Mouse (Mus musculus) intestine, embryonic 15.5 days (tissue): ENCODE measurements around the gene Snhg11. TPM values are rescaled to one million over a fixed set of nuclear protein-coding genes. Genes with fewer than 3 reads are reported as not detected.
A peak's percentile ranks its signal among the peaks of the same experiment; 100 is the strongest.

ENCODE experiments used
- ATAC-seq: fragments of 200-750 bp; cut with Nextera tagmentation; 2 replicates; pipeline ENCODE4 v1.8.0; 2017; ENCODE audit warnings: moderate TSS enrichment, moderate library complexity
- H3K27ac ChIP-seq: fragments of 300-500 bp; sonication (generic); 2 replicates; pipeline ENCODE4 v1.5.1; 2015; ENCODE audit warnings: mild to moderate bottlenecking, inconsistent platforms
- H3K27me3 ChIP-seq: fragments of 300-500 bp; sonication (generic); replicated peaks from 2 replicates; pipeline ENCODE4 v1.6.1; 2015; ENCODE audit warnings: inconsistent platforms
- H3K36me3 ChIP-seq: fragments of 300-500 bp; sonication (generic); 2 replicates; pipeline ENCODE4 v1.6.1; 2015; ENCODE audit warnings: inconsistent platforms
- H3K4me1 ChIP-seq: fragments of 300-500 bp; sonication (generic); replicated peaks from 2 replicates; pipeline ENCODE4 v1.6.1; 2015; ENCODE audit warnings: inconsistent platforms
- H3K4me2 ChIP-seq: fragments of 300-500 bp; sonication (generic); replicated peaks from 2 replicates; pipeline ENCODE4 v1.6.1; 2015; ENCODE audit warnings: mild to moderate bottlenecking, inconsistent platforms
- H3K4me3 ChIP-seq: fragments of 300-500 bp; sonication (generic); replicated peaks from 2 replicates; pipeline ENCODE4 v1.5.1; 2015; ENCODE audit warnings: inconsistent platforms
- H3K9ac ChIP-seq: fragments of 300-500 bp; sonication (generic); 2 replicates; pipeline ENCODE4 v1.6.1; 2015; ENCODE audit warnings: inconsistent platforms
- H3K9me3 ChIP-seq: fragments of 300-500 bp; sonication (generic); 2 replicates; pipeline ENCODE4 v1.6.1; 2016; ENCODE audit warnings: inconsistent platforms
- WGBS: fragments of 180-500 bp; shearing (Covaris S2); methylation state at CpG from one replicate; pipeline ENCODE4 v1.1.7; 2015; 5-methylcytosine and 5-hydroxymethylcytosine counted together
- polyA plus RNA-seq: library from polyadenylated mRNA; unstranded; fragments of >200 nt; fragmentation: Nextera tagmentation; extraction: Ambion mirVana; gene quantifications from 2 replicates; pipeline ENCODE4 v1.2.1, GENCODE M21; 2015

Snhg11 gene
- polyA plus RNA-seq, 1 experiment from 2014 or later = 4.8 TPM

DNA sequence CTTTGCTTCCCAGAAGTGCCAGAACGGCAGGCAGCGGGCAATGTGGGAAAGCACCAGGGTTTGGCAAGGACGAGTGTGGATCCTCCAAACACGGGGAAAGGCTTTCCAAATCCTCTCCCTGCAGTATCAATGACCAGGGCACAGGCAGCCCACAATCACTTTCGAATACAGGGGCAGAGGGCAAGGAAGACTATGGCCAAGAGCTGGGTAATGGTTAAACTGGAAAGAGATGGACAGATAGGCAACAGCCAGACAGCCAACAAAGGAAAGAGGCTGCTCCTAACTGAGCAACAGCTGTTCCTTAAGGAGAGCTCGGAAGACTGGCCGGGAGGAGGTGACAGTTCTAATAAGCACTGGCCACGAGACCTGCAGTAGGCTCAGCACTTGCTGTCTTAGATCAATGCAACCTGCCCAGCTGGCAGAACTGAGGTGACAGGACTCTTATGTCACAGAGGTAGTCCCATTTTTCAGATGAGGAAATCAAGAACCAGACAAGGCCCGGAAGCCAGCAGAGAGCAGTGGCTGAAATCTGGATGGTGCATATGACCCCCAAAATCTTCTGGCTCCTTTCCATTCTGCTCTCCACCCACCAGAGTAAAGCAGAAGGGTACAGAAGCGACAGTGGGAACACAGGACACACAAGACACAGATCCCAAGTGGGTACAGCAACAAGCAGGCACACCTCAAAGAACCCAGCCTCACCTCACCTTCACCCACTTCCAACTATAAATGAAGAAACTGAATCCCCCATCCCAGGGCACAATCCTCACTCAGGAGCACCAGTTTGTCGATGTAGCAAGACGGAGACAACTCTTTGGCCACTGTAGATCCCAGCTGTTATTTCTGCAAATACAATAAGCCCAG is 15.4 kb upstream of the Snhg11 start:
- Histone ChIP-seq H3K27me3 (no peaks in the 10 kb centered on the region), H3K9ac (peak overlapping the region; percentile 79), H3K4me2 (peak overlapping the region; percentile 65), H3K36me3 (peaks cover 39% of the 10 kb centered on the region), H3K27ac (peak overlapping the region; percentile 81; the same call in 1 of the 2 replicates), H3K4me1 (peaks cover 18% of the 10 kb centered on the region), H3K4me3 (peak overlapping the region; percentile 69), H3K9me3 (no peaks in the 10 kb centered on the region)
- ATAC-seq = no peak
- whole genome bisulfite sequencing = 57% methylated on average over 12 of the region's 12 CpGs

DNA sequence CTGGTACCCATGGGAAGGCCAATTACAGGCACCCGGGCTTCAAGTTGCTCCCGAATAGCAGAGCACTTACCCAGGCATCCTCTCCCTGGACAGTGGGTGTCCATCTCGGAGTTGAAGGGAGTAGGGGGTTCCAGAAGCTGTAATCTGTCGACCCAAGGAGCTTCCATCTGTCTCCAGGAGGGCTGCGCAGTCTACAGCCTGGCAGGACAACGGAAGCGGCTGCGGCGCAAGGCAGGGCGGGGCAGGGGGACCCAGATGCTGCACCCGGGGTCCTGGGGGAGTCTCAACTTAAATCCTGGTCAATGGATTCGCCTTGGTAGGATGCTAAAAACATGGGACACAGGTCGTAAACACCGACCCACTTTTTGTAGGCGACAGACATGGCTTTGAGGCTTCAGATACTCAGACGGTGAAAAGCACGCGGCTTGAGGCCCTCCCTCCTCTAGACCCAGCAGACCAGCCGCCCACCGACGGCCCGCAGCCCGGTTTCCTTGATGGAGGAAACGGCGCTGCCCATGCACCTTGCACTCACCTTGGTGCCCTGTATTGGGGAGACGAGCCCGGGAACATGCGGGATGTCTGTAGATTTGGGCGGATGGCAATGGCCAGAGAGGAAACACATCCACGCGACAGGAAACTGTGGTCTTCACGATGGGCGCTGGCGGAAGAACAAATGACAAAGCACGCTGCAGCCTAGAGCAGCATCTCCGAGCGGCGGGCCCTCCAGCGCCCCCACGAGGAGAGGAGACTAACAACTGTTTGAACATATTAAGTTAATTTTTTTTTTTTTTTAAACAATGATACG is 14.4 kb upstream of the Snhg11 start:
- Histone ChIP-seq H3K27me3 (no peaks in the 10 kb centered on the region), H3K27ac (peak overlapping the region; percentile 81), H3K9me3 (no peaks in the 10 kb centered on the region), H3K9ac (peak overlapping the region; percentile 79), H3K4me1 (peaks cover 18% of the 10 kb centered on the region), H3K36me3 (peaks cover 30% of the 10 kb centered on the region), H3K4me3 (peak overlapping the region; percentile 69), H3K4me2 (peak overlapping the region; percentile 65)
- peak; percentile 90 for ATAC-seq
- WGBS = under 1% methylated on average over 41 of the region's 41 CpGs

DNA sequence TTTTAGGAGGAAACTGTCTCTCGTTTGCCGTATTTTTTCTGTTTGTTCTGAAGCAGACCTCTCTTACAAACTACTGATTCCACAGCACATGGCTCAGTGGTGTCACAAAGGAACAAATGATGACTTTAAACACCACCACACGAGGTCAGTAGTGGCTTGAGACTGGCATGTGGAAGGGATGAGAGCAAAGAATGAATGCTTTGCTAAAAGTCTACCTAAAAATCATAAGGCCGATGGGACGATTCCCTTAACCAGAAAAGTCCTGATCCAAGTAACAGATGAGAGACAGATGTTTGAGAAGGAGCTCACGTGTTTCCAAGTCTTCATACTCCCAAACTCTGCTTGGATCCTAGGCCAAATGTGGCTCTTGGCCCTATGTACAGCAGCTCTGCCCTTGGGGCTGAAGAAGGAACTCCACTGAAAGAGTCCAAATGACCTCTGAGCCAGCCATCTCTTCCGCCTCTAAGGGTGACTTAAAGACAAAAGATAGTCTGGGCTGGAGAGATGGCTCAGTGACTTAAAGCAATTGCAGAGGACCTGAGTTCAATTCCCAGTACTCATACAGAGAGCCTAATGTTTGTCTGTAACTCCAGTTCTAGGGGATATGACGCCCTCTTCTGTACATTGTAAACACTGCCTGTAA is 13.6 kb upstream of the Snhg11 start:
- Histone ChIP-seq H3K27ac (peak overlapping the region; percentile 34), H3K9ac (no peak overlapping the region), H3K9me3 (no peaks in the 10 kb centered on the region), H3K4me3 (peak overlapping the region; percentile 69; the same call in 1 of the 2 replicates), H3K4me2 (peak overlapping the region; percentile 65), H3K4me1 (peaks cover 18% of the 10 kb centered on the region), H3K36me3 (peaks cover 23% of the 10 kb centered on the region), H3K27me3 (no peaks in the 10 kb centered on the region)
- 38% methylated on average over 8 of the region's 8 CpGs for WGBS
- ATAC-seq = peak; percentile 64

DNA sequence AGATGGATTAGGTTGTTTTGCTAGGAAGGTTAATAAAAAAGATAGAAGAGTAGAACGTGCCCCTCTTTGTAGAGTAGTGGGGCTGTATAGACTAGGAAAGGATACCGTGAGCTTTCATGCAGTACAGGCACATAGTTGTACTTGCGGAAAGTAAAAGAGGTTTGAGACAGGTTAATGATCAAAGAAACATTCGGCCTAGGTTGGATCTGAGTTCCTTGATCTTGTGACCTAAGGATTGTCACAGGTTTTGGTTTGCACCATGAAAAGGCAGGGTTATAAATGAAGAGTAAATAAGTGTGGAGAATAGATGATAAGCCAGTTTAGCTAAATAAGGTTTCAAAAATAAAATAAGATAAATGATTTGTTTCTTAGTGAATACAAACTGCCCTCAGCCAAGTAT is 11.3 kb upstream of the Snhg11 start:
- no peak for ATAC-seq
- no peak overlapping the region for H3K4me2 ChIP-seq

DNA sequence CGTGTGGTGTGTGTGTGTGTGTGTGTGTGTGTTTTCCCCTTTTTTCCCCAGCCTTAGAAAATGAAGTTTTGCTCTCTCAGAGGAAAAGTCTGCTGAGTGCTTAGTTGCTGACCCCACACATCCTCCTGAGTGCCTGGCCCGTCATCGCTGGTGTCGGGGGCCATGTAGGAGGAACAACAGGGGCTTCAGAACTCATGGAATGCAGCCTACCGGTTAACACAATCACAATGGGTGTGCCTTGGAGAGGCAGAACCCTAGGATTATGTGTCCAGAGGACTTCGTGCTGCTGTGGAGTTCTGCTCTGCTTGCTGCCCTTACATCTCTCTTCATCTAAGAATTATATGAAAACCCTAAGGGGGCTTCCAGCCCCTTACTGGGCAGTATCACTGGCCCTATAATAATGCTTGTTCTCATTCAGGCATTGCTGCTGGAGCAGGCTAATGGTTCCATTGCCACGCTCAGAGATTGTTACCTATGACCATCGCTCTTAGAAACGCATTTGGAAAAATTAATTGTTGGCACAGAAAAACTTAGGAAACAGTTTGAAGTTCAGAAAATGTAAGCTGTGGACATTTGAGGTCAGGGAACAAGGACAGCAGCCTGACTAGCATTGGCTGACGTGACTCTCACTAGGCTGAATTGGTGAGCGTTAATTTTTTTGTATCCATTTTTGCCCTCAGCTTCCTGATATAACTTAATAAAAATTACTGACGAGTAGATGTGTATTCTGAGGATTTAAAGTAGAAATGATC is 10.2 kb upstream of the Snhg11 start:
- no peak for ATAC-seq
- WGBS = 75% methylated on average over 12 of the region's 12 CpGs
- Histone ChIP-seq H3K27ac (no peak overlapping the region), H3K4me2 (no peak overlapping the region), H3K9me3 (no peaks in the 10 kb centered on the region), H3K4me3 (no peak overlapping the region), H3K36me3 (no peaks in the 10 kb centered on the region), H3K4me1 (peaks cover under 1% of the 10 kb centered on the region; the same call in 1 of the 2 replicates), H3K9ac (no peak overlapping the region), H3K27me3 (no peaks in the 10 kb centered on the region)

More for the DNA sequence above, 11.3 kb upstream of the Snhg11 start:
- H3K4me3 ChIP-seq = no peak overlapping the region
- peaks cover 9% of the 10 kb centered on the region for H3K4me1 ChIP-seq
- no peak overlapping the region for H3K27ac ChIP-seq
- H3K27me3 ChIP-seq = no peaks in the 10 kb centered on the region
- no peaks in the 10 kb centered on the region for H3K9me3 ChIP-seq
- H3K36me3 ChIP-seq = peaks cover under 1% of the 10 kb centered on the region; the same call in 1 of the 2 replicates
- WGBS = 69% methylated on average over 4 of the region's 4 CpGs
- H3K9ac ChIP-seq = no peak overlapping the region

DNA sequence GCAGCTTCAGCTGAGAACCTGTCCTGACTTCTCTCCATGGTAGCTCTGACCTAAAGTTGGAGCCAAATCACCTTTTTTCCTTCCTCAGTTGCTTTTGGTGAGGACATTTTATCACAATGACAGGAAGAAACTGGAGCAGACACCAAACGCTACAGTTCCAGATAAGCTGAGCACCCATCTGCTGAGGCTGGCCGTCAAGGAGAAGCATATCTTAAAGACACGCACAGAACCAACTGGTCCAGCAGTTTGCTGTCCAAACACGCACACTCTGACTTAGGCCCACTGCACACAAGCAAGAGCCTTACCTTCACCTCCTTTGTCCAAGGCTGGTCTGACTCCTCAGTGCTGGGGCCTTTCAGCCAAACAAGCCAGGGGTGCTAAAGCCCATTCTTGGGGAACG is 7.8 kb upstream of the Snhg11 start:
- H3K9ac ChIP-seq = no peak overlapping the region
- no peaks in the 10 kb centered on the region for H3K9me3 ChIP-seq
- WGBS = 86% methylated on average over 5 of the region's 5 CpGs
- no peak overlapping the region for H3K4me3 ChIP-seq
- H3K4me2 ChIP-seq = no peak overlapping the region
- no peaks in the 10 kb centered on the region for H3K36me3 ChIP-seq
- H3K27me3 ChIP-seq = no peaks in the 10 kb centered on the region
- H3K4me1 ChIP-seq = no peaks in the 10 kb centered on the region
- no peak for ATAC-seq
- H3K27ac ChIP-seq = no peak overlapping the region

DNA sequence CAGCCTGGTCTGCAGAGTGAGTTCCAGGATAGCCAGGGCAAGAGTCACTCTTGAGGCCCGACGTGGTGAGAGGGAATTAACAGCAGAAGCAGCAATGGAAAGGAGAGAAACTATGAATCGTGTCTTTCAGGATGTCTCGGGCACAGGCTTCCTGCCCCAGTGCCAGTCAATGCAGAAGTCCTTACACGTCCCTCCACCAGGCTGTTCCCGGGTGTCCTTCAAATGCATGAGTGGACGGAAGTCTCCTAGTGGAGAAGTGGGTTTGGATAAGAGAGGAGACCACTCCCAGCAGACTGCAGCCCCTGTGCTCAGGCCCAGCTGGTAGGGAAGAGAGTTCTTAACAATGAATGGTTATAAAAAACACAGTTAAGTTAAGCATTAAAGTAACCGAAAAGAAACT is 7.1 kb upstream of the Snhg11 start:
- H3K4me3 ChIP-seq = no peak overlapping the region
- H3K36me3 ChIP-seq = no peaks in the 10 kb centered on the region
- 92% methylated on average over 8 of the region's 8 CpGs for WGBS
- H3K27me3 ChIP-seq = no peaks in the 10 kb centered on the region
- no peak overlapping the region for H3K9ac ChIP-seq
- no peaks in the 10 kb centered on the region for H3K4me1 ChIP-seq
- H3K4me2 ChIP-seq = no peak overlapping the region
- no peaks in the 10 kb centered on the region for H3K9me3 ChIP-seq
- no peak for ATAC-seq
- no peak overlapping the region for H3K27ac ChIP-seq

DNA sequence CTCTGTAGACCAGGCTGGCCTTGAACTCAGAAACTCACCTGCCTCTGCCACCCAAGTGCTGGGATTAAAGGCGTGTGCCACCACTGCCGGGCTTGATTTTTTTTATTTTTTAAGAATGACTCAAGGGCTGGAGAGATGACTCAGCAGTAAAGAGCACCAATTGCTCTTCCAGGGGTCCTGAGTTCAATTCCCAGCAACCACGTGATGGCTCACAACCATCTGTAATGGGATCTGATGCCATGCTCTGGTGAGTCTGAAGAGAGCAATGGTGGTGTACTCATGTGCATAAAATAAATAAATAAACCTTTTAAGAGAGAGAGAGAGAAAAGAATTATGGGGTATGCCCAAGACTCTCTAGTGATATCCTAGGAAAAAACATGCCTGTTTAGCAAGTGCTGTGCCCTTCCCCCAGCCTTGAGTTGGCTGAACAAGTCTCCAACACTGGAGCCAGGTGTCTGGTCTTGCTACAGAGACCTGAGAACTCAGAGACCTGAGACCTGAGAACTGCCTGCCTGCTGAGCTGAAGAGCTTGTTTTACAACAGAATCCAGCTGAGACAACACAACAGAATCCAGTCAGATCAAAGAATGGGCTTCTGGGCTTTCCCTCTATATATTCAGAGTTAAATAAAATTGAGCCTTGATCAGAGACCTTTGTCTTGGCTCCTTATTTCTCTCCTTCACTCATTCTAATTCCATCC is 5.8 kb upstream of the Snhg11 start:
- no peaks in the 10 kb centered on the region for H3K4me1 ChIP-seq
- H3K36me3 ChIP-seq = no peaks in the 10 kb centered on the region
- H3K4me2 ChIP-seq = no peak overlapping the region
- no peak overlapping the region for H3K4me3 ChIP-seq
- WGBS = 79% methylated on average over 3 of the region's 3 CpGs
- H3K9ac ChIP-seq = no peak overlapping the region
- 0 out of 2 replicates have a peak, but pooled peaks cover 4% of the 10 kb centered on the region for H3K27me3 ChIP-seq
- no peaks in the 10 kb centered on the region for H3K9me3 ChIP-seq
- no peak overlapping the region for H3K27ac ChIP-seq
- no peak for ATAC-seq

DNA sequence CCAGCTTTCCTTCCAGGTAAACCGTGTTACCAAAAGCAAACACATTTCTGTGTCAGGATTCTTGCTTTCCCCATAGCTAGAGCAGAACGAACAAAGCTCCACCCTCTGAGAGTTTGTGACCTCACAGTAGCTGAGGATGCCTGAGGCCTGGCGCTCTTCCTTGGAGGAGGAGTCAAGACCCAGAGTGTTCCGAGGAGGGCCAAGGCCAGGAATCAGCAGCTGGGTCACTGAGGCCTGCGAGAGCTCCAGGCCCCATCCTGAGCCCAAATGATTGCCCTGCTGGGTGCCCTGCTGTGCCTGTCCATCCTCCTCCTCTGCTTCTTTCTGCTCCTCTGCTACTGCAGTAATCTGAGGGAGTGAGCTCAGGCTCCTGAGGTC is 5.3 kb upstream of the Snhg11 start:
- no peak for ATAC-seq
- 15% methylated on average over 5 of the region's 5 CpGs for WGBS

DNA sequence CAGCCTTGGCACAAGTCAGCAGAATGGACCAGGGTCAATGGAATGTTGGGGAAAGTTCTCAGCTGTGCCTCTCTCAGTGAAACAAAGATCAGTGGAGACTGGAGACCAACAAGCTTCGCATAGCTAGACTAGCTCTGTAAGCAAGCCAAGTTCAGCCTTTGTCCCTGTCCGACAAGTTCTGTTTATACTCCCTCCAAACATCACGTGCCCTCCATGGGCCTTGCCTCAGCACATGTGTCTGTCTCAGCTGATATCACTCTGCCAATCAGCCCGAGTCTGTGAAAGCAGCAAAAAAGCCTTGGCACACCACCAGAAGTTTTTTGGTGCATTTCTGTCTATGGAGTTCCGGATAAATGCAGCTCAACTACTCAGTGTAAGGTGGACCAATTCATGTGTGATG is 2.4 kb upstream of the Snhg11 start:
- peaks cover 25% of the 10 kb centered on the region for H3K27me3 ChIP-seq
- no peak overlapping the region for H3K27ac ChIP-seq
- ATAC-seq = peak; percentile 60; the same call in 1 of the 2 replicates
- H3K4me3 ChIP-seq = no peak overlapping the region
- WGBS = 52% methylated on average over 5 of the region's 5 CpGs
- H3K36me3 ChIP-seq = no peaks in the 10 kb centered on the region
- H3K9ac ChIP-seq = no peak overlapping the region
- no peaks in the 10 kb centered on the region for H3K9me3 ChIP-seq
- peaks cover 5% of the 10 kb centered on the region; the same call in 1 of the 2 replicates for H3K4me1 ChIP-seq
- H3K4me2 ChIP-seq = no peak overlapping the region

More for the DNA sequence above, 5.3 kb upstream of the Snhg11 start:
- Histone ChIP-seq H3K36me3 (no peaks in the 10 kb centered on the region), H3K4me3 (no peak overlapping the region), H3K27ac (no peak overlapping the region), H3K9ac (no peak overlapping the region; the same call in 1 of the 2 replicates), H3K4me1 (peaks cover under 1% of the 10 kb centered on the region; the same call in 1 of the 2 replicates), H3K9me3 (no peaks in the 10 kb centered on the region), H3K27me3 (peaks cover 7% of the 10 kb centered on the region), H3K4me2 (no peak overlapping the region)

DNA sequence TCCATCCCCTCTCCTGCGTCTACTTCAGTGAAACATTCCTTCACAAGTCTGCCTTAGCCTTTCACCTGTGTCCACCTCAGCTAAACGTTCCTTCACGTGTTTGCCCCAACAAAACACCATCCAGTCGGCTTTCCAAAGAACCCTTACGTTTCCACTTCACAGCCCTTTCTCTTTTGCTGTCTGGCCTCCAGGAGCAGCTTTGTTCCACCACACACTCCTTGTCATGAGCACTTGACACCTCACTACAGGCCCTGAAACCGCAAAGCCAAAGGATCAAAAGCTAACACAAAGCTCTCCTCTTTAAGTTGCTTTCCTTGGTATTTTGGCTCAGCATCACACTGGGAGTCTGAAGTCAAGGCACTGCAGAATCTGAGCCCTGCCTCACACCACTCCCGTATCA is 1.9 kb upstream of the Snhg11 start:
- no peak overlapping the region for H3K9ac ChIP-seq
- H3K36me3 ChIP-seq = no peaks in the 10 kb centered on the region
- peaks cover 5% of the 10 kb centered on the region; the same call in 1 of the 2 replicates for H3K4me1 ChIP-seq
- H3K27me3 ChIP-seq = peaks cover 25% of the 10 kb centered on the region
- ATAC-seq = no peak
- H3K9me3 ChIP-seq = no peaks in the 10 kb centered on the region
- no peak overlapping the region for H3K27ac ChIP-seq
- 66% methylated on average over 7 of the region's 7 CpGs for WGBS
- no peak overlapping the region for H3K4me2 ChIP-seq
- H3K4me3 ChIP-seq = no peak overlapping the region
